Mouse (Mus musculus) liver, embryonic 14.5 days (tissue): ENCODE results near the gene Fabp6.

ENCODE experiments used
- CTCF ChIP-seq: IDR thresholded peaks from 2 replicates; pipeline ENCODE4 v1.5.1; 2016; ENCODE audit warnings: antibody characterized with exemption, low read depth, control low read depth
- EP300 ChIP-seq: IDR thresholded peaks from 2 replicates; pipeline ENCODE4 v1.6.1; 2016; ENCODE audit warnings: antibody characterized with exemption, low read depth

- TF ChIP-seq EP300 (no peak), CTCF (no peak)
Measured at GRCm38 (mm10) chr11:43633165-43633564, 31.8 kb upstream of the Fabp6 start.
